Mouse (Mus musculus) G1E (cell line): ENCODE data around the gene Rassf4. TPM values are rescaled to one million over a fixed set of nuclear protein-coding genes. Genes with fewer than 3 reads are reported as not detected.

Experiments
- ATAC-seq: 2 replicates; pipeline ENCODE4 v1.8.0; 2016; ENCODE audit warnings: mild to moderate bottlenecking; ENCODE audit not compliant: insufficient number of reproducible peaks, poor library complexity, low FRiP score, severe bottlenecking; ENCODE audit errors: extremely low read depth
- DNase-seq: peaks from one replicate; pipeline ENCODE4 v3.0.0; 2012; ENCODE audit warnings: low spot score
- H3K27me3 ChIP-seq: 2 replicates; pipeline ENCODE4 v1.6.1; 2012; ENCODE audit warnings: mild to moderate bottlenecking, low read length, inconsistent platforms; ENCODE audit not compliant: insufficient read depth
- H3K36me3 ChIP-seq: replicated peaks from 2 replicates; pipeline ENCODE3; 2012; ENCODE audit warnings: mild to moderate bottlenecking, inconsistent platforms
- H3K4me1 ChIP-seq: 2 replicates; pipeline ENCODE4 v1.6.1; 2012; ENCODE audit warnings: low read depth, low read length, inconsistent platforms, mixed read lengths; ENCODE audit not compliant: insufficient read depth
- H3K4me3 ChIP-seq: 2 replicates; pipeline ENCODE4 v1.5.1; 2012; ENCODE audit warnings: low read depth, mild to moderate bottlenecking, inconsistent platforms, low read length, moderate library complexity, mixed read lengths
- H3K9me3 ChIP-seq: replicated peaks from 2 replicates; pipeline ENCODE4 v1.6.1; 2012; ENCODE audit warnings: inconsistent platforms
- CTCF ChIP-seq: IDR thresholded peaks from 2 replicates; pipeline ENCODE4 v1.5.1; 2012; ENCODE audit warnings: low read depth, low read length, inconsistent platforms, mixed read lengths
- GATA1 ChIP-seq: IDR thresholded peaks from 2 replicates; pipeline ENCODE4 v1.6.1; 2012; ENCODE audit warnings: borderline replicate concordance, low read length, inconsistent platforms, mixed read lengths
- GATA2 ChIP-seq: IDR thresholded peaks from 2 replicates; pipeline ENCODE4 v1.6.1; 2012; ENCODE audit warnings: low read depth, low read length, inconsistent platforms, borderline replicate concordance
- POLR2AphosphoS5 ChIP-seq: IDR thresholded peaks from 2 replicates; pipeline ENCODE4 v1.6.1; 2012; ENCODE audit warnings: low read depth, low read length, inconsistent platforms; ENCODE audit not compliant: insufficient replicate concordance
- TAL1 ChIP-seq: conservative IDR thresholded peaks from 2 replicates; pipeline ENCODE4 v1.6.1; 2012; ENCODE audit warnings: low read depth, low read length, inconsistent platforms, mixed read lengths
- polyA plus RNA-seq: library from polyadenylated mRNA; stranded (reverse); fragments of >175 nt; gene quantifications from 2 replicates; pipeline ENCODE4 v1.2.3, GENCODE M21; 2012
- total RNA-seq, 2 experiments: library from RNA; stranded (forward) in 1 of 2; stranded (reverse) in 1 of 2; fragments of 200-1000 nt in 1 of 2; fragments of >200 nt in 1 of 2; fragmentation: Nextera tagmentation in 1 of 2; gene quantifications; 2 replicates each; pipeline ENCODE4 v1.2.3; 2014 to 2017

Rassf4 gene
- total RNA-seq (2014; fragmentation: Nextera tagmentation) (not detected in 2 replicates), total RNA-seq (2017) (0.12 and 0.16 TPM in 2 replicates), polyA plus RNA-seq (not detected in 2 replicates)

- Histone ChIP-seq H3K4me1 (no peaks in the 10 kb centered on the region), H3K36me3 (no peaks in the 10 kb centered on the region), H3K27me3 (no peaks in the 10 kb centered on the region), H3K4me3 (no peak within 1 kb of the TSS; the same call in 1 of the 2 replicates), H3K9me3 (peaks cover 86% of the 10 kb centered on the region)
- no peak for TF ChIP-seq GATA1
- TF ChIP-seq GATA2: no peak
- TF ChIP-seq POLR2AphosphoS5: no peak
- no peak for TF ChIP-seq CTCF
- TF ChIP-seq TAL1: no peak
- ATAC-seq: no peak
- no peak for DNase-seq
These were observed at the start of gene Rassf4 for GRCm38 (mm10) chr6:116673471-116674282. Gene Rassf4, minus strand, starts transcription at chr6:116673952.

DNA sequence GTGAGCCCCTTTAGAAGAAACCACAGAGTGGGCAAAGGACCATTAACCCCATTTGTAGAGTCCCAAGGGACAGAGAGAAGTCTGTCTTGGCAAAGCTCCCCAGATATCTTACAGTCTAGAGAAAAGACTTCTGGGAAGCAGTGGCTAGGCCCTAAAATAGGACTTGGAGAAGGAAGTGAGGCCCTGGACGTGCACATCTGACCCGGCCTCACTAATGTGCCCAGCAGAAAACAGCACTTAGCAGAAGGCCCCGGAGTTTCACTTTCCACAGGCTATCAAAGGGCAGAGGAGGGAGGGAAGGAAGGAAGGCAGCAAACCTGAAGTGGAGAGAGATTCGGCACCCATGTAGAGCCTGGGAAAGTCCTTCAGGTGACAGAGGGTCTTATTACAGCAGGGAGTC lies 45.2 kb upstream of the Rassf4 start:
- H3K27me3 ChIP-seq: no peaks in the 10 kb centered on the region
- ATAC-seq (no peak), DNase-seq (no peak)
- no peak overlapping the region for H3K4me3 ChIP-seq
- H3K9me3 ChIP-seq: peaks cover 82% of the 10 kb centered on the region
- TF ChIP-seq GATA1 (no peak), POLR2AphosphoS5 (no peak)
- H3K4me1 ChIP-seq: no peaks in the 10 kb centered on the region
- no peaks in the 10 kb centered on the region for H3K36me3 ChIP-seq

GRCm38 (mm10) chr6:116718361-116718760 lies 44.6 kb upstream of the Rassf4 start:
- TF ChIP-seq TAL1: no peak
- no peak for TF ChIP-seq GATA2
- TF ChIP-seq GATA1: no peak
- no peak for TF ChIP-seq CTCF
- no peak for TF ChIP-seq POLR2AphosphoS5

GRCm38 (mm10) chr6:116717851-116718250 lies 44.1 kb upstream of the Rassf4 start:
- Histone ChIP-seq H3K9me3 (peaks cover 79% of the 10 kb centered on the region), H3K4me3 (no peak overlapping the region), H3K36me3 (no peaks in the 10 kb centered on the region), H3K27me3 (no peaks in the 10 kb centered on the region), H3K4me1 (no peaks in the 10 kb centered on the region)
- TF ChIP-seq GATA2 (no peak), TAL1 (no peak), CTCF (no peak), GATA1 (no peak)
- DNase-seq (no peak), ATAC-seq (no peak)

More at GRCm38 (mm10) chr6:116718361-116718760, 44.6 kb upstream of the Rassf4 start:
- ATAC-seq: no peak
- no peak overlapping the region for H3K4me3 ChIP-seq
- peaks cover 84% of the 10 kb centered on the region for H3K9me3 ChIP-seq
- H3K36me3 ChIP-seq: no peaks in the 10 kb centered on the region
- no peak for DNase-seq
- no peaks in the 10 kb centered on the region for H3K4me1 ChIP-seq
- H3K27me3 ChIP-seq: no peaks in the 10 kb centered on the region

DNA sequence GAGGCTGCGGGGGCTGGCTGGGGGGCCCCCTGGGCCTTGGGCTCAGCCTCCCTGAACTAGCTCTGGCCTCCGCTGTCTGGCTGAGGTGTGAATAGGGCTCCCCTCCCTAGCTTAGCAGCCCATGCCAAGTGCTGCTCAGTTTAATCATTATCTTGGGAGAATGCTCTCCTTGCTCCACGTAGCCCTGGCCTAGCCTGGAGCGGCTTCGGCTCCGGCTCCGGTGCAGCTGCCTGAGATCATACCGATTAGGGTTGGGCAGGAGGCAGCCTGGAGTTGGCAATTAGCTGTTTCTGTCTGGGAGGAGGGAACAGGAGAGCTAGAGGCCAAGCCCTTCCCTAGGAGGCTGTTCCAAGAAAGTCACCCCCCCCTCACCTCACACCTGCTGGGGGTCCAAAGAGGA lies 42.9 kb upstream of the Rassf4 start, which contains the start of gene Tmem72:
TSS of gene Tmem72 (minus strand) at position 248 of the 400 bp plus-strand sequence.
- Histone ChIP-seq H3K27me3 (no peaks in the 10 kb centered on the region), H3K4me1 (no peaks in the 10 kb centered on the region), H3K4me3 (no peak within 1 kb of the TSS), H3K9me3 (peaks cover 73% of the 10 kb centered on the region), H3K36me3 (no peaks in the 10 kb centered on the region)
- TF ChIP-seq TAL1: no peak
- no peak for TF ChIP-seq CTCF
- TF ChIP-seq GATA1: no peak
- TF ChIP-seq GATA2: no peak
- TF ChIP-seq POLR2AphosphoS5: no peak
- ATAC-seq (no peak), DNase-seq (no peak)

- Histone ChIP-seq H3K4me3 (no peak overlapping the region), H3K36me3 (no peaks in the 10 kb centered on the region), H3K9me3 (peaks cover 70% of the 10 kb centered on the region), H3K27me3 (no peaks in the 10 kb centered on the region), H3K4me1 (no peaks in the 10 kb centered on the region)
- TF ChIP-seq TAL1 (no peak), CTCF (no peak), GATA2 (no peak), POLR2AphosphoS5 (no peak), GATA1 (no peak)
- ATAC-seq: no peak
- no peak for DNase-seq
These were observed 41.4 kb upstream of the Rassf4 start for GRCm38 (mm10) chr6:116715166-116715565.
